8 mouse cellular contexts compared by ENCODE assay signal in genomic region chr16:4684457-4684791, GRCm38 (mm10). TPM values are rescaled to one million over a fixed set of nuclear protein-coding genes. Genes with fewer than 3 reads are reported as not detected.
A peak's percentile ranks its signal among the peaks of the same experiment; 100 is the strongest.
DNase-seq lines count a peak whose midpoint lies in the region; ATAC-seq and TF ChIP-seq lines count a peak whose summit lies in the region.

No protein-coding gene starts in this region.

- H3K27me3 ChIP-seq in liver, adult 2 months (ENCODE audit: control insufficient read depth, insufficient read depth, low read length), result no peaks in the 10 kb centered on the region
- H3K27me3 ChIP-seq in embryonic facial prominence, embryonic 11.5 days (ENCODE audit: control insufficient read depth, insufficient read depth, low read length), result no peaks in the 10 kb centered on the region
- H3K27me3 ChIP-seq in intestine, embryonic 14.5 days (replicated peaks; ENCODE audit: control insufficient read depth, insufficient read depth, low read length), result no peaks in the 10 kb centered on the region
- no peaks in the 10 kb centered on the region for H3K27me3 ChIP-seq in myocyte (ENCODE audit: control insufficient read depth, insufficient read depth, insufficient read length)

- peak overlapping the region; percentile 82 for H3K4me2 ChIP-seq in embryonic facial prominence, embryonic 11.5 days (ENCODE audit: low read depth, low read length)
- H3K4me2 ChIP-seq in intestine, embryonic 14.5 days (ENCODE audit: low read length), result peak overlapping the region; percentile 98
- H3K4me2 ChIP-seq in myocyte (ENCODE audit: low read depth), result peak overlapping the region; percentile 86

- DNase-seq in liver, adult 2 months (ENCODE audit: extremely low read depth, low read depth, low spot score), result peak; percentile 69
- no peak for DNase-seq in liver
- DNase-seq in embryonic facial prominence, embryonic 11.5 days (ENCODE audit: low spot score), result no peak
- no peak for DNase-seq in intestine, embryonic 14.5 days (ENCODE audit: low spot score)
- DNase-seq in urinary bladder, postnatal 10 days (ENCODE audit: low spot score), result no peak
- no peak for DNase-seq in cerebellum, adult 8-10 months
- no peak for DNase-seq in yolk sac, embryonic 10.5 days (ENCODE audit: low spot score)

- no peaks in the 10 kb centered on the region for H3K9me3 ChIP-seq in embryonic facial prominence, embryonic 11.5 days (replicated peaks; ENCODE audit: control insufficient read depth, low read length)
- H3K9me3 ChIP-seq in intestine, embryonic 14.5 days (ENCODE audit: control insufficient read depth, low read length), result no peaks in the 10 kb centered on the region

- H3K79me2 ChIP-seq in liver, adult 2 months (ENCODE audit: control insufficient read depth, insufficient read depth, low read length), result peaks cover 11% of the 10 kb centered on the region; the same call in 1 of the 2 replicates
- H3K79me2 ChIP-seq in myocyte (ENCODE audit: control insufficient read depth, insufficient read depth), result peaks cover 26% of the 10 kb centered on the region

- peaks cover 18% of the 10 kb centered on the region for H3K36me3 ChIP-seq in liver, adult 2 months (ENCODE audit: control insufficient read depth, insufficient read depth, low read length)
- H3K36me3 ChIP-seq in embryonic facial prominence, embryonic 11.5 days (replicated peaks; ENCODE audit: control insufficient read depth, insufficient read depth, low read depth, low read length), result peaks cover 5% of the 10 kb centered on the region
- H3K36me3 ChIP-seq in intestine, embryonic 14.5 days (ENCODE audit: control insufficient read depth, insufficient read depth, low read length), result peaks cover 26% of the 10 kb centered on the region
- peaks cover 20% of the 10 kb centered on the region for H3K36me3 ChIP-seq in myocyte (ENCODE audit: control insufficient read depth, insufficient read depth)

- H3K27ac ChIP-seq in liver, adult 2 months (replicated peaks; ENCODE audit: insufficient read depth, low read depth, low read length), result peak overlapping the region; percentile 88
- H3K27ac ChIP-seq in embryonic facial prominence, embryonic 11.5 days (replicated peaks; ENCODE audit: low read depth, low read length), result no peak overlapping the region; the same call in 1 of the 2 replicates
- no peak overlapping the region for H3K27ac ChIP-seq in intestine, embryonic 14.5 days (ENCODE audit: low read depth)

- peak overlapping the region; percentile 93 for H3K9ac ChIP-seq in liver, adult 2 months (ENCODE audit: low read depth, low read length)
- H3K9ac ChIP-seq in embryonic facial prominence, embryonic 11.5 days (replicated peaks; ENCODE audit: low read length), result peak overlapping the region; percentile 86
- peak overlapping the region; percentile 64 for H3K9ac ChIP-seq in intestine, embryonic 14.5 days (ENCODE audit: low read length)

- TF ChIP-seq POLR2A in liver, adult 2 months (IDR thresholded peaks at IDR 0.05; ENCODE audit: extremely low read depth, insufficient read depth, low read length), result no peak
- no peak for TF ChIP-seq POLR2A in myocyte (IDR thresholded peaks at IDR 0.05; ENCODE audit: insufficient read length, low read depth)

- H3K4me1 ChIP-seq in liver, adult 2 months (ENCODE audit: control insufficient read depth, insufficient read depth, low read length), result peaks cover 10% of the 10 kb centered on the region
- H3K4me1 ChIP-seq in embryonic facial prominence, embryonic 11.5 days (ENCODE audit: control insufficient read depth, insufficient read depth, low read length), result no peaks in the 10 kb centered on the region; the same call in 1 of the 2 replicates
- peaks cover 9% of the 10 kb centered on the region for H3K4me1 ChIP-seq in intestine, embryonic 14.5 days (replicated peaks; ENCODE audit: control insufficient read depth, insufficient read depth, low read length)

- H3K4me3 ChIP-seq in liver, adult 2 months (ENCODE audit: insufficient read depth, low read depth, low read length), result peak overlapping the region; percentile 80
- H3K4me3 ChIP-seq in embryonic facial prominence, embryonic 11.5 days (ENCODE audit: low read depth, low read length), result peak overlapping the region; percentile 93
- peak overlapping the region; percentile 84 for H3K4me3 ChIP-seq in intestine, embryonic 14.5 days (ENCODE audit: low read depth, low read length)
- peak overlapping the region; percentile 98 for H3K4me3 ChIP-seq in myocyte

- WGBS in liver, adult 2 months, result 2% methylated on average over 9 of the region's 9 CpGs
- WGBS in embryonic facial prominence, embryonic 11.5 days, result 1% methylated on average over 9 of the region's 9 CpGs
- WGBS in intestine, embryonic 14.5 days, result under 1% methylated on average over 9 of the region's 9 CpGs

- no peak for TF ChIP-seq CTCF in liver, adult 2 months (IDR thresholded peaks at IDR 0.05; ENCODE audit: low read depth, low read length)

- peak overlapping the region; percentile 31 for H3ac ChIP-seq in myocyte (ENCODE audit: control insufficient read depth, insufficient read length)

- ATAC-seq in embryonic facial prominence, embryonic 11.5 days (replicated peaks; ENCODE audit: insufficient number of reproducible peaks, low FRiP score, low TSS enrichment, low read depth), result no peak
- ATAC-seq in intestine, embryonic 14.5 days (replicated peaks; ENCODE audit: low FRiP score, low TSS enrichment, low read depth), result no peak

TF ChIP-seq in myocyte, 11 proteins besides CTCF, POLR2A, EP300 and RAD21:
- TF ChIP-seq MYOG (IDR thresholded peaks at IDR 0.05; ENCODE audit: control insufficient read depth in 1 of 3, insufficient read depth in 1 of 3, insufficient read length in 2 of 3, low read depth in 2 of 3) (no peak), USF1 (IDR thresholded peaks at IDR 0.05; ENCODE audit: low read depth) (no peak)
TF ChIP-seq in myocyte: peak in this region for 0.

RNA-seq across cellular contexts. Expression of gene Coro7, which starts 4.8 kb away (rescaled TPM):
- 6.1 and 8.5 TPM in 2 replicates for total RNA-seq in liver, adult 2 months (2014; rRNA removed)
- polyA plus RNA-seq in liver, adult 2 months (2012; rRNA removed), result 17.3 and 22.7 TPM in 2 replicates
- polyA plus RNA-seq in embryonic facial prominence, embryonic 11.5 days (2014; fragmentation: Nextera tagmentation; extraction: Ambion mirVana), result 12.2 and 12.8 TPM in 2 replicates
- 17.8 and 19.3 TPM in 2 replicates for polyA plus RNA-seq in intestine, embryonic 14.5 days (2014; fragmentation: Nextera tagmentation; extraction: Ambion mirVana)
- 15.2 TPM for polyA plus RNA-seq in myocyte (2012; fragmentation: generic; extraction: Trizol)

RNA-seq across cellular contexts. Expression of gene Nmral1, which starts 34.7 kb away (rescaled TPM):
- 10.0 and 11.2 TPM in 2 replicates for total RNA-seq in liver, adult 2 months (2014; rRNA removed)
- polyA plus RNA-seq in liver, adult 2 months (2012; rRNA removed), result 4.8 and 7.8 TPM in 2 replicates
- polyA plus RNA-seq in embryonic facial prominence, embryonic 11.5 days (2014; fragmentation: Nextera tagmentation; extraction: Ambion mirVana), result 190 and 192 TPM in 2 replicates
- 73.4 and 79.4 TPM in 2 replicates for polyA plus RNA-seq in intestine, embryonic 14.5 days (2014; fragmentation: Nextera tagmentation; extraction: Ambion mirVana)
- polyA plus RNA-seq in myocyte (2012; fragmentation: generic; extraction: Trizol), result 13.3 TPM

RNA-seq across cellular contexts. Expression of gene Hmox2, which starts 41.7 kb away (rescaled TPM):
- total RNA-seq in liver, adult 2 months (2014; rRNA removed), result 40.7 and 52.9 TPM in 2 replicates
- polyA plus RNA-seq in liver, adult 2 months (2012; rRNA removed), result 25.4 and 28.3 TPM in 2 replicates
- 110 and 114 TPM in 2 replicates for polyA plus RNA-seq in embryonic facial prominence, embryonic 11.5 days (2014; fragmentation: Nextera tagmentation; extraction: Ambion mirVana)
- polyA plus RNA-seq in intestine, embryonic 14.5 days (2014; fragmentation: Nextera tagmentation; extraction: Ambion mirVana), result 94.7 and 97.6 TPM in 2 replicates
- 46.7 TPM for polyA plus RNA-seq in myocyte (2012; fragmentation: generic; extraction: Trizol)

RNA-seq across cellular contexts. Expression of gene Dnaja3, which starts 44.6 kb away (rescaled TPM):
- 76.3 and 81.0 TPM in 2 replicates for total RNA-seq in liver, adult 2 months (2014; rRNA removed)
- 37.7 and 43.1 TPM in 2 replicates for polyA plus RNA-seq in liver, adult 2 months (2012; rRNA removed)
- 56.9 and 58.3 TPM in 2 replicates for polyA plus RNA-seq in embryonic facial prominence, embryonic 11.5 days (2014; fragmentation: Nextera tagmentation; extraction: Ambion mirVana)
- 71.6 and 75.3 TPM in 2 replicates for polyA plus RNA-seq in intestine, embryonic 14.5 days (2014; fragmentation: Nextera tagmentation; extraction: Ambion mirVana)
- polyA plus RNA-seq in myocyte (2012; fragmentation: generic; extraction: Trizol), result 69.5 TPM

RNA-seq across cellular contexts. Expression of gene Vasn, which starts 44.7 kb away (rescaled TPM):
- total RNA-seq in liver, adult 2 months (2014; rRNA removed), result 4.0 and 5.1 TPM in 2 replicates
- 12.6 and 18.0 TPM in 2 replicates for polyA plus RNA-seq in liver, adult 2 months (2012; rRNA removed)
- polyA plus RNA-seq in embryonic facial prominence, embryonic 11.5 days (2014; fragmentation: Nextera tagmentation; extraction: Ambion mirVana), result 10.9 and 14.1 TPM in 2 replicates
- polyA plus RNA-seq in intestine, embryonic 14.5 days (2014; fragmentation: Nextera tagmentation; extraction: Ambion mirVana), result 15.9 and 17.1 TPM in 2 replicates
- 34.7 TPM for polyA plus RNA-seq in myocyte (2012; fragmentation: generic; extraction: Trizol)
